Mouse (Mus musculus): ENCODE results near the gene Zfp146.
"Not testable (repeated sequence)": the region's sequence is repeated elsewhere in the genome, so short reads cannot be mapped to it uniquely, and the experiment has no call there.

Gene Zfp146

DNA sequence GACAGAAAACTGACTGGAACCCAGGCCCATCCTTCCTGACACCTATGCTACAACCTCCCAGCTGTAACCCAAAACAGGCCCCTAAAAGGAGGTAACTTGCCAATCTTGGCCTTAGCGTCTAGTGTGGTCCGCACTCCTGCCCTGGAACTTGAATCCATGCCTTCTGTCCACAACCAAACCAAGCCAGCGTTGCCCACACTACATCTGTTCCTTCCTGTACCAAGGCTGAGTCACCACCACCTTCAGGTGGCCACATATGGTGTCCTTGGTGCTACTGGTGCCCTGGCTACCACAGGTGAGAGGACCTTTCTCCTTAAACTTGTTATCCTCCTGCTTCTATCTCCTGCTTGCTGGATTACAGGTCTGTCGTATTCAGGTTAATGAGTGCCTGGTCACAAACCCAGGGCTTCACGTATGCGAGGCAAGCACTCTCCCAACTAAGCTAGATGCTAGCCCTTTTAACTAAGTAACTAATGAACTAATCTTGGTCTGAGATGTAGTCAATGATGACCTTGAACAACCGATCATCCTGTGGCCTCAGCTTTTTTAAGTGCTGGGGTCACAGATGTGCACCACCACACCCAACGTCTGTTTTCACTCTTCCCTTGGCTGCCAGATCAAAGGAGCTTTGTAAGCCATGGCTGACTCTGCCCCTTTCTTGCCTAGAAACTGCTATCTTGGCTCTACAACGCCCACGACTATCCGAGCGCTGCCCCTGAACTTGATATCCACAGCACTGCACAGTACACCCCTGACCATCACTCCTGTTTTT is 19.0 kb upstream of the Zfp146 start:
- no peak for DNase-seq

GRCm38 (mm10) chr7:30184641-30185348 is 15.2 kb upstream of the Zfp146 start:
- no peak for DNase-seq

- DNase-seq, result peak; percentile 96
Observed at GRCm38 (mm10) chr7:30183879-30184289, 14.3 kb upstream of the Zfp146 start, which contains the start of gene Cox7a1. Gene Cox7a1, plus strand, starts transcription at chr7:30184144.

GRCm38 (mm10) chr7:30183189-30183588 is 13.6 kb upstream of the Zfp146 start:
- not testable (repeated sequence) for DNase-seq

DNA sequence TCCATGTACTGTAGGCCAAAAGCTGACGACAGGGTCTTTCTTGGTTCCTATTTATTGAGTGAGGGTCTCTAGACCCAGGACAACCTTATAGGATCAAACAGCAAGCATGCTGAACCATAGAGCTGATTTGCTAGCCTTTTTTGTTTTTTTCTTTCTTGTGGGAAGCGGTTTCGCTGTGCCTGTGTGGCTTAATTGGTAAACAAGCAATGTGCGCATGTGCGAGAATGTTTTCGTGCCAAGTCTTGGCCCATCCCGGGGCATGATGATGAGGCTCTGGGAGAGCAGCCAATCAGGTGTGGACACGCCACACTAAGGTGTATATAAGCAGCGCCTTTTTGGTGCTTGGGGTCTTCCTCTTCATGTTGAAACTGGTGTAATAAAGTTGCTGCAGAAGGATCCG is 12.4 kb upstream of the Zfp146 start:
- DNase-seq, result not testable (repeated sequence)

- peak; percentile 85 for DNase-seq
Observed at GRCm38 (mm10) chr7:30181308-30181707, 11.8 kb upstream of the Zfp146 start.

GRCm38 (mm10) chr7:30178256-30178655 is 8.7 kb upstream of the Zfp146 start:
- no peak for DNase-seq

DNA sequence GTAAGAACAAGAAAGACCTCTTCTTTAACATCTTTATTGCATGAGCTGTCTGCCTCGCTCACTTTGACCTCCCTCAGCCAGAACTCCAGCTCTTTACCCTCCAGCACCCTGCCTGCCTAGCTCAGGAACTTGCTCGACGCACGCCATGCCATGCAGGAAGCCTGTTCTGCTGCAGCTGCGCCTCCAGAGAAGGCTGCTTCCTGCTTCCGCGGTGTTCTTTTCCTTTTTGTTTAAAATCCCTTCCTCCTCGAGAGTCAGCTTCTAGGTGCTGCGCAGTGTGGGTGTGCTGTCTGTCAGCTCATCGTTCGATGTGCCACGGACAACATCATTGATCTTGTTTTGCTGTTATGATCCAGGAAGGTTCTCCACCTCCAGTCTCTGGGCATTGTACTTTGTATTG is 6.9 kb upstream of the Zfp146 start:
- no peak for DNase-seq

DNA sequence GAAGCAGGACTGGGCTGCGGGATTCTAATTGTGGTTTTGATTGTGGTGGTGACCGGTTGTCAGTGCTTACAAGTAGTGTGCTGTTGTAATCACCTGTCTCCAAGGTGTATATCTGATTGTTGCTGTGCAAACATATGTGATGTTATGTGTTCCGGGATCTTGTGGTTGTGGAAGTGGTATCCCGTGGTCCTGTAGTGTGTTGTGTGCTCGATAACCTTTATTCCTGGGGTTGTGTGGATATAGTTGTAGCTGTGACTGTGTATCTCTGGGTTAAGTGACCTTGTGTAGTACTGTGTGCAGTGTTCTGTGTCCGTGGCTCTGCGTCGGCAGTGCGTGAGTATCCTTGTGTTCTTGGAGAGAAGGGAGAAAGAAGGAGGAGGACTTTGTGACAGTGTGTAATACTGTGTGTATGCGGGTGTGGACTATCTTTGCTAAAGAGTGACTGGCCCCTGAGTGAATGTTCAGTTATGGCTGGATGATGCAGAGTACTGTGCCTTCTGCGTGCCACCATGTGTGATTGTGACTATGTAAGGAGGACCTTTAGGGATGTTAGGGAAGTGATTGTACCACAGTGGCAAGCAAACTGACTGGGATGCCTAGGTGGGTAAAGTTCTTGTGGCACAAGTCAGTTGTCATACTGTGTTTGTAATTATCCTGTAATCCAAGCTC is 867 bp upstream of the Zfp146 start:
- no peak for DNase-seq

GRCm38 (mm10) chr7:30168914-30169582 is 502 bp downstream of the Zfp146 start:
- no peak for DNase-seq

- DNase-seq, result no peak
Observed at GRCm38 (mm10) chr7:30164745-30165144, 4.8 kb downstream of the Zfp146 start.

DNA sequence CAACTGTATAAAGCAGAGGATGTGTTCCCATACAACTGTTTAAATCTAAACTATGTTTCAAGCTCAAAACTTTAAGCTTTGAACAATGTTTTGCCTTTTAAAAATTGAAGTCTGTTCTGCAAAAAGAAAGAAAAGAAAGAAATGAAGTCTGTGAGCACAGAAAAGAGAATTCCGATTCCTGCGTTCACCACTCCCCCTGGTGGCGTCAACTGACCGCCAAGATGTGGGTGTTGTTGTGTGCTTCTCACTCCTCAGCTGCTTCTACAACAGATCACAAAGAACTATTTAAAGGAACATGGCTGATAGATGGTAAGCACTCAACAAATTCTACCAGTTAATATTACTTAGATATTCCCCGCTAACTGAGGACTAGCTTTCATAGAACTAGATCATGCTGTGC is 6.4 kb downstream of the Zfp146 start:
- DNase-seq, result no peak

- no peak for DNase-seq
Observed at GRCm38 (mm10) chr7:30155507-30155906, 14.0 kb downstream of the Zfp146 start.

DNA sequence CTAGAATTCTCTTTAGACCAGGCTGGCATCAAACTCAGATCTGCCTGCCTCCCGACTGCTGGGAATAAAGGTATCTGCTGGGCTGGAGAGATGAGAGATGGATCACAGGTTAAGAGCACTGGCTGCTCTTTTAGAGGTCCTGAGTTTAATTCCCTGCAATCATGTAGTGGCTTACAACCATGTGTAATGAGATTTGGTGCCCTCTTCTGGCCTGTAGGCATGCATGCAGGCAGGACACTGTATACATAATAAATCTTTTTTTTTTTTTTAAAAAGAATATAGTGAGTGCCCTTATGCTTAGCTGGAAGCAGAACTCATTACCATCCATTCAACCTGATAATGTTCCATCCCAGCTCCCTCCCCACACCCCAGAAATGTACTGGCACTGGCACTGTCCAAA is 15.5 kb downstream of the Zfp146 start:
- DNase-seq, result no peak

DNA sequence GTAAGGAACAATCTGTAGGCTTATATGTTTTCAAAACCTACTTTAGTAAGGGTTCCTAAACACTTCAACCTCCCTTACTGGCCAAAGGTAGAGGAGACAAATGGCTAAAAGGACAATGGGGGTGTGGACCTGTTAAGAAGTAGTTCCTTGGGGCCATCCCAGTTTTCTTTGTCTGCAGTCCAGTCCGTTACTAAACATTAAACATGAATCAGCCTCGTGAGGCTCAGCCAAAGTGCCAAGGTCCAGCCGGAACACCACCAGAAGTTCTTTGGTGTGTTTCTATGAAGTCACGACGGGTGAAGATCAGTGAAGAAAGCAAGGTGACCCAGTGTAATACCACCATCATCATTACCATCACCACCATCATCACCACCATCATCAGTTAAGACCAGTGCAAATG is 22.5 kb downstream of the Zfp146 start:
- DNase-seq, result no peak

- DNase-seq, result peak; percentile 81
Observed at GRCm38 (mm10) chr7:30143555-30144209, 25.9 kb downstream of the Zfp146 start.

DNA sequence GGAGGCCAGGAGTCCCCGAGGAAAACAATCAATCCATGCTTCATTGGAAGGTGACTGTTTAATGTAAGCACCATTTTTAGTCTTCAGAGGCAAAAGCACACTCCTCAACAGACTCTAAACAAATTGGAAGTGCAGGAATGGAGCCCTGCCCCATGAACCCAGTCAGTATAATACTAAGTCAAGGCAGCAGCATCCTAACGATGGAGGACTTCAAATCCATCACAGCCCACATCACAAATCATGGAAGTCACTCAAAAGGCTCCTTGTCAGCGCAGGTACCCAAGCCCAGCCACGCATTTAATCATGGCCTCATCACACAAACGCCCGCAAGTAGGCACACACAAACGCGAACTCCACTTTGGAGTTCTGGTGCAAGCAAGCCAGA is 26.4 kb downstream of the Zfp146 start:
- no peak for DNase-seq

DNA sequence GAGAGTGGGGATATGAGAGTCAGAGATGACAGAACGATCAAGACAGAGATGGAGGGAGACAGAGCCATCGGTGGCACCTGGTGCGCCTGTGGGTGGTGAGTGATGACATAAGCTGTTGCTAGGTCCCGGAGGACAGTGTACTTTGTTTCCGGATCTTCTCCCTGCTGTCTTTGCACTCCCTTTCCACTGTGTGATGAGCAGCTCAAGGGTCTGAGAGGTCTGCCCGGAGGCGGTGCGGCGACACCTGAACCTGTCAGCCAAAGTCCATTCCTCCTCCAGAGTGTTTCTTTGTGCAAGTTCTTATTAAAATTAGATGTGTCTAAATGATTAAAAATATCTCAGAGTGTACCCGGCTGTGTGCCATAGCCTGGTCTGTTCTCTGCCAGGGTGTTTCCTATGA is 32.7 kb downstream of the Zfp146 start:
- no peak for DNase-seq

- no peak for DNase-seq
Observed at GRCm38 (mm10) chr7:30132396-30132795, 37.2 kb downstream of the Zfp146 start.

DNA sequence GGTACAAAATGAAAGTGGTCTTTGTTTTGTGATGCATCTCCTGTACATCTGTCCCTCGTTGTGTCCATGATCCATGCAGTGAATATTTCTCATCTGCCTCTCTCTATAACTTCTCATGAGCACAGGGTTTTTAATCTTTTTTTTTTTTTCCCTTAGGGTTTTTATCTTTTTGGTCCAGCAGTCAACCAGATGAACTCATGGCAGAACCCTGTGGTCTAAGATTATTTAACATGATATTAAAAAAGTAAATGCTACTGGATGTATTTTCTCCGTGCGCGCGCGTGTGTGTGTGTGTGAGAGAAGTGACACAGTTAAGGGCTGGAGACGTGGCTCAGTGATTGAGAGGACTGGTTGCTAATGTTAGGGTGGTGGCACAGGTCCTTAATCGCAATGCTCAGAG is 39.6 kb downstream of the Zfp146 start:
- no peak for DNase-seq

- no peak for DNase-seq
Observed at GRCm38 (mm10) chr7:30122188-30122530, 47.4 kb downstream of the Zfp146 start.

DNA sequence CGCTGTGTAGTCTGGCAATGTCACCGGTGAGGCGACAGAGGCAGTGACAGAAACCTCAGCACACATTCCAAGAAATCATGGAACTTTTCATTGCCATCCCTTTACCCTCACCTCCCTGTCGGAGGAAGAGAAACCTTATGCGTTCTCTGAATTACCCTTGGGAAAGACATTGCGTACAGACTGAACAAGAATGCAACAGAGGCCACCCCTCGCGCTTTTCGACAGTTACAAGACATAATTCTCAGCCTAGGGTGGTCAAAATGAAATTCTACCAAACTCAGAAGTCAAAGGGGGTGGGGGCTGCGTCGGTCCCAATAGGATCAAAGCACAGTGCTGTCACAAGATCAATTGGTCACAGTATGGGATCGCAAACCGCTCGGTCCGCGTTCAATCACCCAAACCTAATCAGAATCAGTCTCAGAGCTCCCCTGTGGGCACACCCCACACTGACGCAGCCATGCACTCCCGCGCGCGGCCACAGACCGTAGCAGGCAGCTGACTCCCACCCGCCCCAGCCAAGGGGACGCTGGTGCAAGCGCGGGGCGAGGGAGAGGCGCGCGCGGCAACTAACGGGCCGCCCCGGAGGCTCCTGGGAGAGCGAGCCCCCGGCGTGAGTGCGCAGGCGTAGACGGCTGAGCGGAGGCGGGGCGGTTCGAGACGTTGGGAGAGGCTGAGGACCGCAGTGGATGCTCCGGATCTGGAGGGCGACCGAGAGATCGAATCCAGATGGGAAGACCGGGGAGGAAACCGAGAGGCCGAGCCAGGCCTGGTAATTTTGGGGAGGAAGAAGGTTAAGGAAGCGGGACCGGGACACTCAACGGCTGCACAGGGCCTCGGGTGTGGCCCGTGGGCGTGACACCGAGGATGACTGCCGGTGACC is 48.0 kb downstream of the Zfp146 start, which contains the start of gene Zfp382:
Gene Zfp382 (plus strand): TSS at position 635 of the 880 bp plus-strand sequence.
- DNase-seq, result peak; percentile 95

Measured in lung, postnatal 10 days (tissue).